Mouse (Mus musculus) CH12.LX (cell line): ENCODE results near the gene 1110002E22Rik. TPM values are rescaled to one million over a fixed set of nuclear protein-coding genes. Genes with fewer than 3 reads are reported as not detected.

Experiments
- DNase-seq: peaks from one replicate; pipeline ENCODE4 v3.0.0-alpha.2; 2013; ENCODE audit errors: extremely low read depth
- H3K27ac ChIP-seq: 2 replicates; pipeline ENCODE4 v1.5.1; 2012; ENCODE audit warnings: low read depth, mild to moderate bottlenecking, control low read depth, moderate library complexity; ENCODE audit not compliant: insufficient read depth
- H3K27me3 ChIP-seq: replicated peaks from 2 replicates; pipeline ENCODE3; 2012; ENCODE audit warnings: inconsistent platforms
- H3K36me3 ChIP-seq, 2 experiments: replicated peaks in 1 of 2; 2 replicates each; pipeline versions ENCODE3 to v1.6.1; 2012; ENCODE audit warnings: inconsistent platforms in 1 of 2, low read length in 1 of 2, mild to moderate bottlenecking in 1 of 2, mixed read lengths in 1 of 2, moderate library complexity in 1 of 2; ENCODE audit not compliant: control insufficient read depth in 1 of 2, insufficient read depth in 1 of 2
- H3K4me1 ChIP-seq, 2 experiments: 2 replicates each; pipeline ENCODE4 v1.6.1; 2012; ENCODE audit warnings: inconsistent platforms in 1 of 2, moderate library complexity in 1 of 2; ENCODE audit not compliant: insufficient read depth in 2 of 2, control insufficient read depth in 1 of 2
- H3K4me2 ChIP-seq: 2 replicates; pipeline ENCODE4 v1.6.1; 2012; ENCODE audit warnings: low read depth, mild to moderate bottlenecking, control low read depth; ENCODE audit not compliant: poor library complexity, insufficient read depth, severe bottlenecking
- H3K4me3 ChIP-seq, 3 experiments: fragments of 150-350 bp in 1 of 3; sonication (generic) in 1 of 3; replicated peaks in 1 of 3; 2 replicates each; pipeline versions ENCODE3 to v1.5.1; 2011 to 2012; ENCODE audit warnings: low read depth in 2 of 3, low read length in 2 of 3, mild to moderate bottlenecking in 2 of 3, moderate library complexity in 2 of 3, control low read depth in 1 of 3, improper control_type of control experiment in 1 of 3, inconsistent platforms in 1 of 3, mixed read lengths in 1 of 3; ENCODE audit not compliant: poor library complexity in 1 of 3
- H3K79me2 ChIP-seq: replicated peaks from 2 replicates; pipeline ENCODE4 v1.6.1; 2012; ENCODE audit warnings: mild to moderate bottlenecking, moderate library complexity; ENCODE audit not compliant: control insufficient read depth, poor library complexity, insufficient read depth, severe bottlenecking; ENCODE audit errors: extremely low read depth
- H3K9ac ChIP-seq: 2 replicates; pipeline ENCODE4 v1.6.1; 2012; ENCODE audit warnings: low read depth, mild to moderate bottlenecking, control low read depth, moderate library complexity; ENCODE audit not compliant: insufficient read depth
- H3K9me3 ChIP-seq: replicated peaks from 2 replicates; pipeline ENCODE3; 2012; ENCODE audit warnings: low read length, inconsistent platforms, mixed read lengths
- CHD2 ChIP-seq: IDR thresholded peaks from 2 replicates; pipeline ENCODE4 v1.6.1; 2011; ENCODE audit warnings: low read length, improper control_type of control experiment
- E2F4 ChIP-seq: IDR thresholded peaks from 2 replicates; pipeline ENCODE4 v1.6.1; 2011; ENCODE audit warnings: low read depth, low read length, improper control_type of control experiment; ENCODE audit not compliant: insufficient replicate concordance
- EP300 ChIP-seq: IDR thresholded peaks from 2 replicates; pipeline ENCODE4 v1.6.1; 2011; ENCODE audit warnings: low read length, improper control_type of control experiment
- GABPA ChIP-seq: IDR thresholded peaks from 2 replicates; pipeline ENCODE4 v1.6.1; 2012; ENCODE audit warnings: low read depth, low read length, improper control_type of control experiment, inconsistent platforms; ENCODE audit not compliant: insufficient replicate concordance
- IRF4 ChIP-seq: IDR thresholded peaks from 2 replicates; pipeline ENCODE4 v1.6.1; 2014; ENCODE audit warnings: low read depth, mild to moderate bottlenecking, inconsistent platforms, low read length, improper control_type of control experiment
- JUN ChIP-seq: IDR thresholded peaks from 2 replicates; pipeline ENCODE4 v1.6.1; 2011; ENCODE audit warnings: low read depth, mild to moderate bottlenecking, low read length, improper control_type of control experiment, moderate library complexity; ENCODE audit not compliant: insufficient read depth
- JUND ChIP-seq: conservative IDR thresholded peaks from 2 replicates; pipeline ENCODE4 v1.6.1; 2011; ENCODE audit warnings: low read depth, low read length, improper control_type of control experiment
- MXI1 ChIP-seq: IDR thresholded peaks from 2 replicates; pipeline ENCODE4 v1.6.1; 2011; ENCODE audit warnings: mild to moderate bottlenecking, low read depth, low read length, improper control_type of control experiment
- MYC ChIP-seq: IDR thresholded peaks from 2 replicates; pipeline ENCODE4 v1.6.1; 2011; ENCODE audit warnings: low read depth, mild to moderate bottlenecking, improper control_type of control experiment, low read length
- NELFE ChIP-seq: IDR thresholded peaks from 2 replicates; pipeline ENCODE4 v1.6.1; 2011; ENCODE audit warnings: low read depth, low read length, improper control_type of control experiment
- PAX5 ChIP-seq: IDR thresholded peaks from 2 replicates; pipeline ENCODE4 v1.6.1; 2012; ENCODE audit warnings: low read length, inconsistent platforms, mixed read lengths
- POLR2A ChIP-seq: IDR thresholded peaks from 2 replicates; pipeline ENCODE4 v1.6.1; 2011; ENCODE audit warnings: low read depth, mild to moderate bottlenecking, improper control_type of control experiment, low read length
- TCF12 ChIP-seq: IDR thresholded peaks from 2 replicates; pipeline ENCODE4 v1.6.1; 2014; ENCODE audit warnings: low read depth, mild to moderate bottlenecking, inconsistent platforms, low read length, improper control_type of control experiment
- UBTF ChIP-seq: IDR thresholded peaks from 2 replicates; pipeline ENCODE4 v1.6.1; 2012; ENCODE audit warnings: low read depth, mild to moderate bottlenecking, inconsistent platforms, low read length, improper control_type of control experiment, moderate library complexity
- USF2 ChIP-seq: conservative IDR thresholded peaks from 2 replicates; pipeline ENCODE4 v1.6.1; 2011; ENCODE audit warnings: low read depth, low read length, improper control_type of control experiment
- ZMIZ1 ChIP-seq: IDR thresholded peaks from 2 replicates; pipeline ENCODE4 v1.6.1; 2012; ENCODE audit warnings: low read depth, mild to moderate bottlenecking, inconsistent platforms, low read length, improper control_type of control experiment
- ZNF384 ChIP-seq: IDR thresholded peaks from 2 replicates; pipeline ENCODE4 v1.6.1; 2012; ENCODE audit warnings: low read depth, low read length, improper control_type of control experiment, inconsistent platforms
- dilution Hi-C: fragments of 300-500 bp; cut with MboI; formaldehyde crosslinking; loops from 2 replicates; pipeline ENCODE4 v1.14.3; 2020; ENCODE audit warnings: low sequenced_read_pairs; ENCODE audit not compliant: extremely low pct_unique_long_range_greater_than_20kb, extremely low pct_ligation_motif_present
- in situ Hi-C: fragments of 300-500 bp; cut with MboI; formaldehyde crosslinking; loops from 3 replicates; pipeline ENCODE4 v1.14.3; 2019; ENCODE audit warnings: low sequenced_read_pairs, low pct_ligation_motif_present, low pct_unique_long_range_greater_than_20kb, mixed read lengths
- polyA plus RNA-seq: library from polyadenylated mRNA; unstranded; fragments of >175 nt; gene quantifications from 2 replicates; pipeline ENCODE4 v1.2.1, GENCODE M21; 2012; ENCODE audit warnings: low read depth; ENCODE audit not compliant: insufficient read length
- total RNA-seq, 2 experiments: library from RNA; depleted of rRNA; stranded (reverse); fragments of 300-350 nt in 1 of 2; fragments of >200 nt in 1 of 2; gene quantifications; 2 replicates each; pipeline ENCODE4 v1.2.3; 2012 to 2014

The 1110002E22Rik gene
- total and polyA plus RNA-seq, 3 experiments = 0.66 to 2.3 (median 2.0) TPM

GRCm38 (mm10) chr3:138067288-138067687 lies 2.4 kb downstream of the 1110002E22Rik start, which contains the start of gene Gm5105:
TSS of gene Gm5105 (minus strand) at chr3:138067388.
- Histone ChIP-seq H3K9me3 (peaks cover 2% of the 10 kb centered on the region), H3K9ac (no peak within 1 kb of the TSS), H3K36me3 (no peaks in the 10 kb centered on the region), H3K27ac (no peak within 1 kb of the TSS), H3K79me2 (no peaks in the 10 kb centered on the region), H3K4me3 (no peak within 1 kb of the TSS), H3K4me1 (peaks cover 30 to 49% of the 10 kb centered on the region in 2 experiments), H3K27me3 (peaks cover 22% of the 10 kb centered on the region), H3K4me2 (no peak within 1 kb of the TSS)
- TF ChIP-seq NELFE (no peak), PAX5 (no peak), POLR2A (no peak)
- in situ Hi-C loops = loop anchor here (5.0 kb wide), 2 partner anchors 65 kb away; no protein-coding TSS in a partner anchor
- dilution Hi-C loops = no loop called here
- no peak for DNase-seq

GRCm38 (mm10) chr3:138068103-138068502 lies 3.3 kb downstream of the 1110002E22Rik start:
- Histone ChIP-seq H3K27ac (no peak overlapping the region), H3K9me3 (peaks cover 2% of the 10 kb centered on the region), H3K4me3 (no peak overlapping the region), H3K36me3 (no peaks in the 10 kb centered on the region), H3K4me1 (peaks cover 28 to 42% of the 10 kb centered on the region in 2 experiments), H3K27me3 (peaks cover 22% of the 10 kb centered on the region), H3K9ac (no peak overlapping the region), H3K4me2 (no peak overlapping the region), H3K79me2 (no peaks in the 10 kb centered on the region)
- dilution Hi-C loops (no loop called here), in situ Hi-C loops (loop anchor here (5.0 kb wide), 2 partner anchors 64 to 66 kb away; no protein-coding TSS in a partner anchor)
- TF ChIP-seq PAX5 = no peak
- TF ChIP-seq JUND = no peak
- no peak for TF ChIP-seq E2F4
- no peak for TF ChIP-seq USF2
- TF ChIP-seq GABPA = no peak
- no peak for TF ChIP-seq UBTF
- no peak for TF ChIP-seq ZNF384
- no peak for TF ChIP-seq ZMIZ1
- no peak for TF ChIP-seq MYC
- no peak for TF ChIP-seq TCF12
- no peak for TF ChIP-seq JUN
- TF ChIP-seq IRF4 = no peak
- TF ChIP-seq MXI1 = no peak
- TF ChIP-seq EP300 = no peak
- TF ChIP-seq CHD2 = no peak
- DNase-seq = no peak
